In genomic region chr12:33175621-33176554, GRCm38 (mm10) we compare ENCODE assay signal across 8 mouse cellular contexts. TPM values are rescaled to one million over a fixed set of nuclear protein-coding genes. Genes with fewer than 3 reads are reported as not detected.
DNase-seq lines count a peak whose midpoint lies in the region; ATAC-seq and TF ChIP-seq lines count a peak whose summit lies in the region.

No protein-coding gene starts in this region.

- in situ Hi-C loops in Patski (cut with MboI; ENCODE audit: low pct_unique_long_range_greater_than_20kb), result no loop called here

- no peaks in the 10 kb centered on the region for H3K9me3 ChIP-seq in intestine, embryonic 15.5 days
- no peaks in the 10 kb centered on the region for H3K9me3 ChIP-seq in liver, embryonic 16.5 days (replicated peaks; ENCODE audit: control insufficient read depth, low read length)
- no peaks in the 10 kb centered on the region for H3K9me3 ChIP-seq in neural tube, embryonic 12.5 days

- no peaks in the 10 kb centered on the region for H3K27me3 ChIP-seq in Patski
- H3K27me3 ChIP-seq in intestine, embryonic 15.5 days (replicated peaks), result no peaks in the 10 kb centered on the region
- H3K27me3 ChIP-seq in liver, embryonic 16.5 days (ENCODE audit: control insufficient read depth, insufficient read depth, low read depth, low read length), result no peaks in the 10 kb centered on the region
- H3K27me3 ChIP-seq in neural tube, embryonic 12.5 days (replicated peaks), result no peaks in the 10 kb centered on the region

- peak; percentile 15 for ATAC-seq in Patski
- peak; percentile 85 for ATAC-seq in common myeloid progenitor, adult 5-6 weeks (replicated peaks; ENCODE audit: low read depth, poor library complexity, severe bottlenecking)
- peak; percentile 90 for ATAC-seq in granulocyte monocyte progenitor cell, adult 5-6 weeks (replicated peaks; ENCODE audit: poor library complexity, severe bottlenecking)
- peak; percentile 79 for ATAC-seq in intestine, embryonic 15.5 days
- ATAC-seq in liver, embryonic 16.5 days (ENCODE audit: low read depth), result peak; percentile 59; the same call in 1 of the 2 replicates
- ATAC-seq in neural tube, embryonic 12.5 days (ENCODE audit: low FRiP score, low read depth), result peak; percentile 57

- peak overlapping the region; percentile 21; the same call in 1 of the 2 replicates for H3K4me3 ChIP-seq in intestine, embryonic 15.5 days (replicated peaks)
- peak overlapping the region; percentile 36 for H3K4me3 ChIP-seq in liver, embryonic 16.5 days (ENCODE audit: low read depth, low read length)
- no peak overlapping the region for H3K4me3 ChIP-seq in neural tube, embryonic 12.5 days

- DNase-seq in Patski (ENCODE audit: low read depth, low spot score), result no peak
- DNase-seq in right cerebral cortex, postnatal 10 days (ENCODE audit: low spot score in 2 of 2), result no peak
- no peak for DNase-seq in frontal cortex, postnatal 10 days (ENCODE audit: low spot score in 2 of 2)

- CTCF ChIA-PET in Patski (lab: Charles Lee), result no interaction called here

- 13% methylated on average over 25 of the region's 25 CpGs for WGBS in intestine, embryonic 15.5 days
- WGBS in liver, embryonic 16.5 days (ENCODE audit: insufficient replicate concordance), result 9% methylated on average over 25 of the region's 25 CpGs
- WGBS in neural tube, embryonic 12.5 days, result 5% methylated on average over 25 of the region's 25 CpGs

- peak overlapping the region; percentile 65 for H3K4me2 ChIP-seq in intestine, embryonic 15.5 days (replicated peaks)
- peak overlapping the region; percentile 57 for H3K4me2 ChIP-seq in liver, embryonic 16.5 days (ENCODE audit: low read depth, low read length)
- peak overlapping the region; percentile 57 for H3K4me2 ChIP-seq in neural tube, embryonic 12.5 days (replicated peaks)

- H3K4me1 ChIP-seq in intestine, embryonic 15.5 days (replicated peaks), result peaks cover 32% of the 10 kb centered on the region
- H3K4me1 ChIP-seq in liver, embryonic 16.5 days (ENCODE audit: control insufficient read depth, low read depth, low read length), result peaks cover 10% of the 10 kb centered on the region
- peaks cover 33% of the 10 kb centered on the region for H3K4me1 ChIP-seq in neural tube, embryonic 12.5 days

- TF ChIP-seq CTCF in Patski (IDR thresholded peaks at IDR 0.05), result no peak

- H3K27ac ChIP-seq in intestine, embryonic 15.5 days, result no peak overlapping the region
- H3K27ac ChIP-seq in liver, embryonic 16.5 days (ENCODE audit: low read length), result no peak overlapping the region
- no peak overlapping the region for H3K27ac ChIP-seq in neural tube, embryonic 12.5 days

- POLR2A ChIA-PET in Patski (lab: Charles Lee), result no interaction called here

- H3K9ac ChIP-seq in intestine, embryonic 15.5 days, result 0 out of 2 replicates have a peak overlapping the region, but pooled peaks have one; percentile 30
- no peak overlapping the region for H3K9ac ChIP-seq in liver, embryonic 16.5 days (ENCODE audit: low read depth, low read length)
- H3K9ac ChIP-seq in neural tube, embryonic 12.5 days, result peak overlapping the region; percentile 38; the same call in 1 of the 2 replicates

- H3K36me3 ChIP-seq in intestine, embryonic 15.5 days, result no peaks in the 10 kb centered on the region
- H3K36me3 ChIP-seq in liver, embryonic 16.5 days (ENCODE audit: control insufficient read depth, insufficient read depth), result no peaks in the 10 kb centered on the region
- H3K36me3 ChIP-seq in neural tube, embryonic 12.5 days, result no peaks in the 10 kb centered on the region

RNA-seq across cellular contexts. Expression of gene Atxn7l1, which starts 28.4 kb away (rescaled TPM):
- polyA plus RNA-seq in Patski (2021), result 42.0 TPM
- 35.5 and 42.4 TPM in 2 replicates for total RNA-seq in common myeloid progenitor, adult 5-6 weeks (2017)
- total RNA-seq in granulocyte monocyte progenitor cell, adult 5-6 weeks (2014; fragmentation: Nextera tagmentation), result 85.5 and 121 TPM in 2 replicates
- 44.6 and 58.1 TPM in 2 replicates for total RNA-seq in granulocyte monocyte progenitor cell, adult 5-6 weeks (2017)
- 12.5 and 13.5 TPM in 2 replicates for polyA plus RNA-seq in intestine, embryonic 15.5 days (2015; fragmentation: Nextera tagmentation; extraction: Ambion mirVana)
- 13.5 and 16.8 TPM in 2 replicates for polyA plus RNA-seq in liver, embryonic 16.5 days (2015; fragmentation: Nextera tagmentation; extraction: Ambion mirVana)
- 13.4 and 16.6 TPM in 2 replicates for polyA plus RNA-seq in neural tube, embryonic 12.5 days (2016; fragmentation: Nextera tagmentation; extraction: Ambion mirVana)

Comparison
In these comparisons a context has a peak if more than half of its experiments do, and no peak if none do; other contexts are left out.
1. ATAC-seq: peak in every context shown above with its lines; median percentile 90 in granulocyte monocyte progenitor cell, adult 5-6 weeks; 85 in common myeloid progenitor, adult 5-6 weeks; 79 in intestine, embryonic 15.5 days; 59 in liver, embryonic 16.5 days; 57 in neural tube, embryonic 12.5 days; 15 in Patski.